Mouse (Mus musculus) stomach, postnatal 0 days (tissue): ENCODE measurements around the gene Pgm2l1.

ENCODE experiments used
- CTCF ChIP-seq: IDR thresholded peaks from 2 replicates; pipeline ENCODE4 v1.5.1; 2016; ENCODE audit warnings: antibody characterized with exemption, low read depth, mild to moderate bottlenecking, moderate library complexity
- EP300 ChIP-seq: optimal IDR thresholded peaks from 2 replicates; pipeline ENCODE3; 2016; ENCODE audit warnings: antibody characterized with exemption

DNA sequence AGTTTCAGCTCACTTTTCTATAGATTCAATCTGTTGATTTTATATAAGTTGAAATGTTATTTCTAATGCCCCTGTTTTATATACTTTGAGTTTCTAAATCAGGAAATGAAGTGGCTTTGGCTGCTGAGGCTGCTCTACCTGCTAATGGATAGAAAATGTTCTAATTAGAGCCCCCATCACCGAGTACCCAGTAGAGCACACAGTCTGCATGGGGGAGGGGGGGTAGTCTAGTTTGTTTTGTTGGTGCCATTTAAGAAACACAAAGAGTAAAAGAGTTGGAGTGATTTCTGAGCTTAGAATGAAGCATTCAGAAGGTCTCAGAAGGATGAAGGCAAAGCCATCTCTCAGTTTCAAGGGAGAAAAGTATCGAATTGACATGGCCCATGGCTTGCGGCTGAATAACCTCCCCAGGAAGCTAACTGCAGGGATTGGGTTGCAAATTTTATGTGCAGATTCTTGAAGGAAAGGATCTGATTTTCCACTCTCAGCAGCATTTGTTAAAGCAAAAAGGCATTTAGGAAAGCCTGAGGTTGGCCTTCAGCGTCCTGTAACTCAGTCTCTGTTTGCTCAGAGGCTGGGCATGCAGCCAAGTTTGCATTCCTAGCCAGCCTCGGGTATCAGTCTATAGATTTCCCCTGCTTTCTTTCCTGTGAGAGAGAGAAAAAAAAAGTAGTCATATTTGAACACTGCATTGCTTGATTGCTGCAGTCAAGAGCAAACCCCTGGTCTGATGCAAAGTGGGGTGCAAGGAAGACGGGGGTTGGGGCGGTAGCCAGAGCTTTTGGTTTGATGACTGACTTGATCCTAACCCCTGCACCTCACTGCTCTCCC, 60.8 kb downstream of the Pgm2l1 start:
- TF ChIP-seq CTCF (no peak), EP300 (no peak)
